Mouse (Mus musculus): Measurements from ENCODE around the gene Med19. TPM values are rescaled to one million over a fixed set of nuclear protein-coding genes. Genes with fewer than 3 reads are reported as not detected.
A peak's percentile ranks its signal among the peaks of the same experiment; 100 is the strongest.

The Med19 gene
- polyA plus RNA-seq, 1 experiment = 30.6 TPM

GRCm38 (mm10) chr2:84714811-84715561, 36.8 kb downstream of the Med19 start, which contains the start of gene Zdhhc5:
Gene Zdhhc5 (minus strand): TSS chr2:84715180.
- under 1% methylated on average over 106 of the region's 107 CpGs for WGBS
- H3K4me3 ChIP-seq (replicated peaks; ENCODE audit: insufficient read depth, low read depth, low read length) = peak within 1 kb of the TSS; percentile 92
- DNase-seq = peak; percentile 98 to 99
- no peaks in the 10 kb centered on the region for H3K27me3 ChIP-seq (ENCODE audit: control insufficient read depth, insufficient read depth, low read length)
- H3K4me1 ChIP-seq (ENCODE audit: control insufficient read depth, insufficient read depth, low read length) = peaks cover 6% of the 10 kb centered on the region; the same call in 1 of the 2 replicates
- TF ChIP-seq CTCF (IDR thresholded peaks at IDR 0.05; ENCODE audit: borderline replicate concordance, insufficient read depth, low read depth, low read length) (no peak), POLR2A (IDR thresholded peaks at IDR 0.05; ENCODE audit: borderline replicate concordance, insufficient read depth, low read length) (peak; percentile 91)
- H3K27ac ChIP-seq (ENCODE audit: insufficient read depth, low read length) = peak within 1 kb of the TSS; percentile 88

GRCm38 (mm10) chr2:84715562-84716361, 37.6 kb downstream of the Med19 start:
- no peaks in the 10 kb centered on the region for H3K27me3 ChIP-seq (ENCODE audit: control insufficient read depth, insufficient read depth, low read length)
- WGBS = under 1% methylated on average over 33 of the region's 33 CpGs
- H3K4me3 ChIP-seq (replicated peaks; ENCODE audit: insufficient read depth, low read depth, low read length) = peak overlapping the region; percentile 92
- peak; percentile 85 to 95 for DNase-seq
- peak overlapping the region; percentile 88 for H3K27ac ChIP-seq (ENCODE audit: insufficient read depth, low read length)
- TF ChIP-seq POLR2A (IDR thresholded peaks at IDR 0.05; ENCODE audit: borderline replicate concordance, insufficient read depth, low read length) = peak; percentile 7; the same call in 1 of the 2 replicates
- no peak for TF ChIP-seq CTCF (IDR thresholded peaks at IDR 0.05; ENCODE audit: borderline replicate concordance, insufficient read depth, low read depth, low read length)
- peaks cover 6% of the 10 kb centered on the region; the same call in 1 of the 2 replicates for H3K4me1 ChIP-seq (ENCODE audit: control insufficient read depth, insufficient read depth, low read length)

- Histone ChIP-seq H3K4me3 (replicated peaks; ENCODE audit: insufficient read depth, low read depth, low read length) (peak overlapping the region; percentile 43), H3K4me1 (ENCODE audit: control insufficient read depth, insufficient read depth, low read length) (peaks cover 6% of the 10 kb centered on the region; the same call in 1 of the 2 replicates), H3K27me3 (ENCODE audit: control insufficient read depth, insufficient read depth, low read length) (no peaks in the 10 kb centered on the region), H3K27ac (ENCODE audit: insufficient read depth, low read length) (peak overlapping the region; percentile 88)
- 28% methylated on average over 9 of the region's 9 CpGs for WGBS
- no peak for DNase-seq
- no peak for TF ChIP-seq CTCF (IDR thresholded peaks at IDR 0.05; ENCODE audit: borderline replicate concordance, insufficient read depth, low read depth, low read length)
- no peak for TF ChIP-seq POLR2A (IDR thresholded peaks at IDR 0.05; ENCODE audit: borderline replicate concordance, insufficient read depth, low read length)
Observed at GRCm38 (mm10) chr2:84716423-84717355, 38.5 kb downstream of the Med19 start.

DNA sequence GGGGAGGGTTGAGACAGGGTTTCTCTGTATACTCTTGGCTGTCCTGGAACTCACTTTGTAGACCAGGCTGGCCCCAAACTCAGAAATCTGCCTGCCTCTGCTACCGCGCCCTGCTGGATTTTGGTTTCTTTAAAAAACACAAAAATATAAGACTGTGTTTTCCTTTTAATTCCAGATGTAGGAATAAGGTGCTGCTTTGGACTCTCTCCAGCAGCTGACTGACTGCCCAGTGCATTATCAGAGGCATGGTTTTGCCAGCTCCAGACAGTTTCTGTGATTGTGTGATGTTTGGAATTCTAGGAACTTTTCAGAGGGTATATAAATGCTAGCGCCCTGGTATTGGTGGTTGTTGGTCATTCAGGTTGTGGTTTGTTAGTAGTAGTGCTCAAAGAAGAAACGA, 39.2 kb downstream of the Med19 start:
- no peak overlapping the region for H3K4me3 ChIP-seq (replicated peaks; ENCODE audit: insufficient read depth, low read depth, low read length)
- H3K27ac ChIP-seq (ENCODE audit: insufficient read depth, low read length) = no peak overlapping the region
- TF ChIP-seq CTCF (IDR thresholded peaks at IDR 0.05; ENCODE audit: borderline replicate concordance, insufficient read depth, low read depth, low read length) = no peak
- no peak for TF ChIP-seq POLR2A (IDR thresholded peaks at IDR 0.05; ENCODE audit: borderline replicate concordance, insufficient read depth, low read length)
- WGBS = 94% methylated on average over 4 of the region's 4 CpGs
- H3K27me3 ChIP-seq (ENCODE audit: control insufficient read depth, insufficient read depth, low read length) = no peaks in the 10 kb centered on the region
- no peak for DNase-seq
- H3K4me1 ChIP-seq (ENCODE audit: control insufficient read depth, insufficient read depth, low read length) = peaks cover 6% of the 10 kb centered on the region; the same call in 1 of the 2 replicates

DNA sequence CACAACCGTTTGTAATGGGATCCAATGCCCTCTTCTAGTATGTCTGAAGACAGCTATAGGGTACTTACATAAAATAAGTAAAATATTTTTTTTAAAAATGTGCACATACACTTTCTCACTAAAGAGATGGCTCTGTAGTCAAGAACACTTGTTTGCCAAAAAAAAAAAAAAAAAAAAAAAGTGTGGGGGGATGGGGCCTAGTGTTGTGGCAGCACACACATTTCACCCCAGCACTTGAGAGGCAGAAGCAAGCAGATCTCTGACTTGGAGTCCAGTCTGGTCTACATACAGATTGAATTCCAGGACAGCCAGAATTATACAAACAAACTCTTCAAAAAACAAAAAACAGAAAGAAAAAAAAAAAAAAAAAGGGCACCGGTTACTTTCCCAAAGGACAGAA, 42.5 kb downstream of the Med19 start:
- Histone ChIP-seq H3K4me3 (replicated peaks; ENCODE audit: insufficient read depth, low read depth, low read length) (no peak overlapping the region), H3K27me3 (ENCODE audit: control insufficient read depth, insufficient read depth, low read length) (no peaks in the 10 kb centered on the region), H3K4me1 (ENCODE audit: control insufficient read depth, insufficient read depth, low read length) (peaks cover 10% of the 10 kb centered on the region), H3K27ac (ENCODE audit: insufficient read depth, low read length) (no peak overlapping the region)
- TF ChIP-seq POLR2A (IDR thresholded peaks at IDR 0.05; ENCODE audit: borderline replicate concordance, insufficient read depth, low read length) (no peak), CTCF (IDR thresholded peaks at IDR 0.05; ENCODE audit: borderline replicate concordance, insufficient read depth, low read depth, low read length) (no peak)
- DNase-seq = no peak
- WGBS = 97% methylated on average over 2 of the region's 2 CpGs

GRCm38 (mm10) chr2:84721182-84721581, 43.0 kb downstream of the Med19 start:
- DNase-seq = no peak
- Histone ChIP-seq H3K27me3 (ENCODE audit: control insufficient read depth, insufficient read depth, low read length) (no peaks in the 10 kb centered on the region), H3K27ac (ENCODE audit: insufficient read depth, low read length) (no peak overlapping the region), H3K4me1 (ENCODE audit: control insufficient read depth, insufficient read depth, low read length) (peaks cover 15% of the 10 kb centered on the region), H3K4me3 (replicated peaks; ENCODE audit: insufficient read depth, low read depth, low read length) (no peak overlapping the region)
- 79% methylated on average over 3 of the region's 3 CpGs for WGBS
- TF ChIP-seq CTCF (IDR thresholded peaks at IDR 0.05; ENCODE audit: borderline replicate concordance, insufficient read depth, low read depth, low read length) = no peak
- TF ChIP-seq POLR2A (IDR thresholded peaks at IDR 0.05; ENCODE audit: borderline replicate concordance, insufficient read depth, low read length) = no peak

- WGBS = 94% methylated on average over 14 of the region's 14 CpGs
- TF ChIP-seq CTCF (IDR thresholded peaks at IDR 0.05; ENCODE audit: borderline replicate concordance, insufficient read depth, low read depth, low read length) = no peak
- no peak for TF ChIP-seq POLR2A (IDR thresholded peaks at IDR 0.05; ENCODE audit: borderline replicate concordance, insufficient read depth, low read length)
- no peaks in the 10 kb centered on the region for H3K27me3 ChIP-seq (ENCODE audit: control insufficient read depth, insufficient read depth, low read length)
Observed at GRCm38 (mm10) chr2:84723856-84724255, 45.7 kb downstream of the Med19 start.

More at GRCm38 (mm10) chr2:84723856-84724255, 45.7 kb downstream of the Med19 start:
- Histone ChIP-seq H3K4me1 (ENCODE audit: control insufficient read depth, insufficient read depth, low read length) (peaks cover 12% of the 10 kb centered on the region), H3K27ac (ENCODE audit: insufficient read depth, low read length) (no peak overlapping the region), H3K4me3 (replicated peaks; ENCODE audit: insufficient read depth, low read depth, low read length) (no peak overlapping the region)
- DNase-seq = no peak
